Mouse (Mus musculus): Measurements from ENCODE around the gene Ctnnbl1. TPM values are rescaled to one million over a fixed set of nuclear protein-coding genes. Genes with fewer than 3 reads are reported as not detected.

Ctnnbl1 gene
- total RNA-seq, 2 experiments from 2014 or later: 32.8 to 39.3 TPM

DNA sequence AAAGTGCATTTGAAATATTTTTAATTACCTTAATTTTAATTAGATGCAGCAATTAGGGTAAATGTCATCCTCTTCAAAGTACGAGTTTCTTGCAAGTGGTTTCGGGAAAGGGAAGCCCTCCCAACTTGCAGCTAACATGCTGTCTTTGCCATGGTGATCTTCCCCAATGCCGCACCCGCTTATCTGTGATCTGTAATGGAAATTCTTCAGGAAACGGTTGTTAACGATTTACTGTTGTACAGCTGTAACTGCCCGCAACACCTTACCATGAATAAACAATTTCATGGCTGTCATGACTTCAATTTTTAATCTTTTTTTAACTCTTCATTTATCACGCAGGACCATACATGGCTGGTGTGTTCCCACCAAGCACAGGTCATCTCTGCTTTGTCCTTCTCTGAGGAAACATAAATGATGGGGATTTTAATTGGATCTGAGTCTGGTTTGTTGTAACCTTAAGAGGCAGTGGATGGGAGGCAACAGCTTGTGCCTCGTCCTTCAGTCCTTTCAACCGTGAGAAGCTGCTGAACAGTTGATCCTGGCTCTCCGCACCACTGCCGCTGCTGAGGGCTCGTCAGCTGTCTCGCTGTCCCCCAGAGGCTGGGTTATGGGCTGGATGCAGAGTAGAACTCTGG, 54.4 kb downstream of the Ctnnbl1 start:
- DNase-seq: peak; percentile 68
- intact Hi-C loops (cut with DNase I): no loop called here

DNA sequence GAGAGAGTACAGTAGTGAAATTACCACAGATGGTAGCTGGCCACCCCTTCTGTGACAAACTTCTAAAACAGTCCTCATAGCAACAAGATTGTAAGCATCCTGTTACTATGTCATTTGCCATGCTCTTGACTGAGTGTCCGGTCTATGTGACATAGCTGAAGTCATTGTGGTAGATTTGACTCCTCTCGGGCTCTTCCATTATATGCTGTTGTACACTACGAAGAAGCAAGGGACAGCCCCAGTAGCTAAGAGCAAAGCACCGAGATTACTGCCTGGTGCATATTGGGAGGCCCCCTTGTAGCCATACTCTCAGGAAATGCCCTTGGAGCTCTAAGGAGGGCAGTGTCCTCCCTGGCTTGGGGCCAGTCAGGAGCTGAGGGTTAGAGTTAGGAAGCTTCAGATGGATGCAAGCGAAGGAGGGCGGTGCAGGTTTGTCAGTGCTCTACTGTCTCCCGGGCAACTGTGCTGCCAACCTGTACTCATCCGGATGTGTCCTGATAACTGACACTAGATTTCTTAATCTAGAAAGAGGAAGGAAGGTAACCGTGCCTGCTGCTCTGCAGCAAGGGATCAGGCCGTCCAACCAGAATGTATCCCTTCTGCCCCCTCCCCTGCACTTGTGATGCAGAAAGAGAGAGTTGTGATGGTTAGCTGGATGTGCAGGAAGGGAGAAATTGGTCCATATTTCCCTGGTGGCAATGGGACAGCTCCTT, 55.8 kb downstream of the Ctnnbl1 start:
- no peak for DNase-seq
- intact Hi-C loops (cut with DNase I): no loop called here

DNA sequence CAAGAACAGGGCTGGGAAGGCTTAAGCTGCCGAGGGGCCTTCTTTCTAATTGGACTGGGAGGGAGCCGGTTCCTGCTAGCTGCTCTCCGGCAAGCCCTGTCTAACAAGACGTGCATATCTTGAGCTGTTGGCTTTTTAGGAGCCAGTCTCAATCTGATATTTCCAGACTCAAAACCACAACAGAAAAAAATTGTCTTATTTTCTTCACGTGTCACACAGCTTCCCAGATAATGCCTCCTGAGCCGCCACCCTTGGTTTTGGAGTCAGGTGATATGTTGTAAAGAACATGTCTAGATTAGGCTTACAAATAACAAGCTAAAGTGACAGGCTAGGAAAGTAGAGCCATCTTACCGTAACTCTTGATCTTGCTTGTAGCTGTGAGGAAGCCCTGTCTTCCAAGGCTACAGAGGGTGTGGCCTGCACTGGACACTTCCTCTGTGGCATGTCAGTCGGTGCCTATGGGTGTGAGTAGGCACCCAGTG, 56.7 kb downstream of the Ctnnbl1 start:
- intact Hi-C loops (cut with DNase I): no loop called here
- no peak for DNase-seq

DNA sequence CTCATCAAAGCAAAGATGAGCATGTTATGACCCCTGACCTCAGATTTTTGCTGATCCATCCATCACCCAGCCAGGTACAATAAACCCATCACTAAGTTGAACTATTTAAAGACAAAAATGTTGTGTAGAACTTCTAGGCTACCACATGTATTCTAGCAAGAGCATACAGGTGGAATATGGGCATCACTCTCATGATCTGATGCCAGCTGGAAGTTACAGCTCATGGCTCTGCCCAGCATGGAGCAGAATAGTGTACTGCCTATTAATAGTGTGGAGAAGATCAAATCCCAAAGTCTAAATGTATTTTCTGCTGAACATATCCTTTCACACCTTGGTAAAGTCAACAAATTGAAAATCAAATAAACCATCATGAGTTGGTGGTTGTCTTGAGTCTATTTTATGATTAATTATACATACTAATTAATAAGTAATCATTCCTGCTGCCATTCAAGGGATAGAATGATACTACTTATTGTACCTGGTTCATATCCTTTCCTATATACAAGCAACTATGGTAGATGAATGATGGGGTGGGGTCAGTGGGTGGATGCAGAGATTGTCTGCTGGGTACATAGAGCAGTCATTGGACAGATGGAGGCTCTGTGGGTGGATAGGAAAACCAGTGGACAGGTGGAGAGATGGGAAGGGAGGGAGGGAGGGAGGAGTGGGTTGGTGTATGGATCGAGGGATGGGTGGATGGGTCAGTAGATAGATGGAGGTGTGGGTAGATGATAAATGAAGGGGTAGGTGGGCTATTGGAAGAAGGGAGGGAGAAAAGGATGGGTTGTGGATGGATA, 58.6 kb downstream of the Ctnnbl1 start:
- DNase-seq: no peak
- intact Hi-C loops (cut with DNase I): no loop called here

DNA sequence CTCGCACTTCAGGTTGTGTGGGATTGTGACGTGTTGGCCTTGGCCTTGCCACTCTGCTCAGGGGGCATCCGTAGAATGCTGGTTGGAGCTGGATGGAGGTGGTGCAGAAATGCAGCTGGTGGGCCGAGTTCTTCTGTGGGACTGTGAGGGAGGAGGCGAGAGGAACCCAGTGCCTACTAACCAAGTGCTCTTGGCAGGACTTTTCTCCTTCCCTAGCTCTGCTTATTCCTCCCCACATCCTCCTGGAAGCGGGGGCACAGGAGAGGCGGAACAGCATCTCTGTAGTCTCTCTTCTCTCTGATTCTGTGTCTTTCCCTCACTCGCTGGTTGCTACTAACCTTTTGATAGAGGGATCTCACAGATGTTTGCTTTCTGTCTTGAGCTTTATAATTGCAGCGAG, 62.3 kb downstream of the Ctnnbl1 start:
- no peak for DNase-seq
- intact Hi-C loops (cut with DNase I): no loop called here

DNA sequence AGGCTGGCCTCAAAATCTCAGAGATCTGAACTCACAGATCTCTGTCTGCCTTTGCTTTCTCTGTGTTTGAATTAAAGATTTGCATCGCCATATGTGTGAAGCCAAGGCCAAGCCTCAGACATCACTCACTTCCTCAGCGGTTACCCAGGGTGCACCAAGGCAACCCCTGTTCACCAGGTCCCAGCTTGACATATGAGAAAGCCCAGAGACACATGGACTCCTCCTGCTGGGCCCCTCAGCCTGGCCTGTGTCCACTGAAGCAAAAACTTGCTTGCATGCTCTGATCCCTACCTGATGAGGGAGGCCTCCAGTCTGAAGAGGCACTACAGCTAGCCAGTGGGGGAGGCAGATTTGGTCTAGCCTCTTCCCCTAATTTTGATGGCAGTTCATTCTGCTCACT, 63.1 kb downstream of the Ctnnbl1 start:
- intact Hi-C loops (cut with DNase I): no loop called here
- DNase-seq: no peak

DNA sequence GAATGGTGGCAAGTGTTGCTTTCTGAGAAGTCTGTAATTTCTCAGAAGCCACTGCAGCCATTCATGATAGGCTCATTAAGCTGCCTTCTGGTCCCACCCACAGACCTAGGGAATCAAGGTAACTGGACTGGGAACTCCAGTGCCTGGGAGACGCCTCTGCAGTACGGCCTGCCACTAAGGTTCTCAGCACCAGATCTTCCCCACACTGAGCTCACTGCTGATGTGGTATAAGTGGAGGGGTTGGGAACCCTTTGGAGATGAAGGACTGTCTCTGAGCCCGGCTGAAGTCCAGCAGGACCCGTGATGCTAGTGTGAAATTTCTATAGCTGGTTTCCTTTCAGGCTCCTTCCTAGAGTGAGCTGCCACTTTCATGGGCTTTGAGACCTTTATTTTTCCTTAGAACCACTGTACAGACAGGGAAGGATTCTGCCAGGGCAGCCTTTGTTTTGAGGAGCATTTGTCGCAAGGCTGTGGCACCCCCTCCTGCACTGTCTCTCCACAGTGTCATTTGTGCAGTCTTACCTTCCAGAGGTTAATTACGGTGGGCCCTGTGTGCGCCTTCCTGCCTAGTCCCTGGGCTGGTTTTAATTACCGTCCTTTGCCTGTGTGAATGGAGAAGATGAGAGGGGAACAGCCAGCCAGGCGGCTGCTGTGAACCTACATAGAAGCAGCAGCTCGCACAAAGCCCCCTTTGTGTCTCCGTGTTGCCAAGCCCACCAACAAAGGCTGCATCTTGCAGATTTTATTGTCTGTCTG, 63.7 kb downstream of the Ctnnbl1 start:
- peak; percentile 57 for DNase-seq
- intact Hi-C loops (cut with DNase I): no loop called here

DNA sequence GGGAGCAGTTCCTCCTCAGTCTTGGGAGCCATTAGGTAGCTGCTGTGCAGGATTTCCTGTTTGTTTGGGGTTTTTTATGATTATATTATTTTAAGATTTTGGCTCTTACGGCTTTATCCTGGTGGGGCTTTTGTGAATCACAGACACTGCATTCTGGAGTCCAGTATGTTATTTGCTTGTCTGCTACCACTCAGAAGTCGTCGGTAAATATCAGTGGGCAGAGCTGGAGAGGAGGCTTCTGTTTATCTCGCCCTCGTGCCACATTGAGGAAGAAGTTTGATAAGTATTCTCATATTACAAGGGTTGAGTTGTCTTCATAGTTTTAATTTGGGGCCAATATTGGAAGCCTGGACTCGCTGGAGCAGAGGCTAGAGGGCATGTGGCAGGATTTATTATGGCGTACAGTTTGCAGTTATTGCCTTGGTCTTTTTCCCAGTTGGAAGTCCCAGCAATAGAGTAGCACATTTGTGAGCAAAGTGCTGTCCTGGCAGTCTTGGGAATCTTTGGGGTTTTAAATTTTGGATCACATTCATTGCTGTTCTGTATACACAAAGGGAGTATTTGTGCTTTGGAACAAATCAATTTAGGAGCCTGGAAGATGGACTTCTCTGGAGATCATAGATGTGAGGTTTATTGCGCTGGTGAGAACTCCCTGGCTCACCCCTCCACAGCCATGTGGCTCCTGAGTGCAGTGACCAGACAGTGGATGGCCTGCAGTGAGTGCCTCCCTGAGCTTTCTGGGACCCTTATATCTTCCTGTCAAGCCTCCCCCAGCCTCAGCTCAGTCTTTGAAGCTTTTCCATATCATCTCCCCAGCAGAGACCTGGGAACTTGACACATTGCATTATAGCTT, 64.5 kb downstream of the Ctnnbl1 start:
- intact Hi-C loops (cut with DNase I): no loop called here
- no peak for DNase-seq

DNA sequence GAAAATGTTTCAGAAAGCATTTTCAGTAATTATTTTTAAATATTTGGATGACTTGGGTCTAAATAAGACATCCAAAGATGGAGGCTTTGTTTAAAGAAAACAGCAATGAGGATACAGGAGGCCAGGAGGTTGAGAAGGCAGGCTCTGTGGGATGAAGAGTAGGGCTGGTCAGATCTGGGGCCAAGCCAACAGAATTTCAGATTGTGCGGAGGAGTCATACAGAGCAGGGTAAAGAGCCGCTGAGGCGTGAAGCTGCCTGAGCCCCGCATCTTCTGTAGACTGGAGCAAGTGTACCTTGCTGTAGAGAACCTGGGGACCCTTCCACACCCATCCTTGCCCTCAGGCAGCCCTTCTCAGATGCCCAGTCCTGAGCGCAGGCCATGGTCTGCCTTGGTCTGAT, 65.5 kb downstream of the Ctnnbl1 start:
- intact Hi-C loops (cut with DNase I): no loop called here
- DNase-seq: peak; percentile 59

DNA sequence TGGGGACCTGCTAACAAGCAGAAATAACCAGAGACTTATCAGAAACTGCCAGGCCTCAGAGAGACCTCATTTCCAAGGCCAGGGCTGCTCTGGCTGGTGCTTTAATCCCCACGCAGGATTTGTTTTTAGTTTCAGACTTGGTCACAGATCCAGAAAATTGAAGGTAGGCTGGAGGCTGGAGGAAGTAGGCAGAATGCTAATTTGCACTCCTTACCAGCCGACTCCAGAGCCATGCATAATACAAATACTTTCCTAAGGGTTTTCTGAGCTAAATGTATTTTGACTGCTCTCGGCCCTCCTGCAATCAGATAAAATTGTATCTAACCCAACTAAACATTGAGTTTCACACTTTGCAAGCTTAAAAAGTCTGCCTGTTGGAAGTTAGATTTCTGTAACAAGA, 67.2 kb downstream of the Ctnnbl1 start:
- DNase-seq: no peak
- intact Hi-C loops (cut with DNase I): no loop called here

DNA sequence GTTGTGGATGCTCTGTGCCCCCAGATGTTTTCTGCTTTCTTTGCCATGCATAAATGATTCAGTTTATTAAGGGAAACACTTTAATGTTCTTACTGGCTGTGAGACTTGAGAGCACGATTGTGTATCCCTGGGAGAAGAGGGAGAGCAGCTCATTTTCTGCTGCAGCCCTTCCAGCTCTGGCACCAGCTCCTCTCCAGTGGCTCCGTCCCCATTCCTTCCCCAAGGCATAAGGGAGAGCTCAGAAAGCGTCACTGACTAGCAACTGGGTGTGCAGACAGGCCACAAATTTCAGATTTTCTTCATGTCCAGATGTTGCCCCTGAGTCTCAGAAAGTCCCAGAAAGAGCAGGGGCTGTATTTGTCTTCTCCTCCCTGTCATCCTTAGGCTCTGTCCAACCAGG, 67.9 kb downstream of the Ctnnbl1 start:
- intact Hi-C loops (cut with DNase I): no loop called here
- no peak for DNase-seq

DNA sequence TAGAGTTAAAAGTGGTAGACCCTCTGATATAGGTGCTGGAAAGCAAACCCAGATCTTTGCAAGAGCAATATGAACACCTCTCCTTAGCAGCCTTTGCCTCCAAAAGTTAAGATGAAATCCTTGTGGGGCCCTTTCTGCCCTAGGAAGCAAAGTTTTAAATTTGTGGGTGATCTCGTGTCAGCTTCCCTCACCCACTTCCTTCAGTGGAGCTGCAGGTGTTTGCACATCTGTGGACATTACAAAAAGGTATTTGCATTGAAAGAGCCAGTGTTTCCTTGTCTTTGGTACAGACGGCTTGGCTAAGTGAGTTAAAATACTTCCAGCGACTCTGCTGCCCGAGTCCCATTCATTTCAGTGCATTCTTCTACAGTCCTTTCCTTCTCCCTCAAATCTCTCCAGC, 69.9 kb downstream of the Ctnnbl1 start:
- DNase-seq: no peak
- intact Hi-C loops (cut with DNase I): no loop called here

DNA sequence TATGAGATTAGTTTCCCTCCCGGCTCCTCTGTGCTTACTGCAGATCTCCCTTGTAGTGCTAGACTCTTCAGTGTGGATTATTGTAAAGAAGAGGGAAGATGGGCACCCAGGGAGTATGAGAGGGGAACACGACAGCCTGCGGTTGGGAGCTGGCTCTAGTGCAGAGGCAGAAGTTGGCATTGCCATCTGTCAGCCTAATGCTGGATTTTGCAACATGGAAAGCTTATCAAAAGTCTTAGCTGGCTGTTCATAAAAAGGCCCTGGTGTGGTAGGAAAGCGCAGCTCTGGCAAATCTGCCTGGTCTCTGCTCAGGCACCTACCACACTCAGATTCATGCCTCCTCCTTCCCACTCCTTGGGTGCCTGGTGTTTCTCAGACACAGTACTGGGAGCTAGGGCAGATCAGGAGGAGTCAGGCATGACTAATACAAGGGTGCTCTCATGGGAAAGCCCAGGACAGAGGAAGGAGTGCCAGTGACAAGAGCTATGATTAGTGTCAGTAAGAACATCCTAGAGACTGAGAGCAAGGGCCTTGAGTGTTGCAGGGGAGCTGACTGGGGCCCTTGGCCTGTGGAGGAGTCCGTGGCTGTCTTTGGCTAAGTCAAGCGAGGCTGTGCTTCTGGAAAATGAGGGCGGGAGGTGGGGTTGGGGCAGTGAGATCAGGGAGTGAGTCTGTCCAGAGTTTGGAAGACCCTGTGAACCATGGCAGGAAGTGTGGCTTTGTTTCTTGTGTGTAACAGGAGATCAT, 70.6 kb downstream of the Ctnnbl1 start:
- intact Hi-C loops (cut with DNase I): no loop called here
- no peak for DNase-seq

DNA sequence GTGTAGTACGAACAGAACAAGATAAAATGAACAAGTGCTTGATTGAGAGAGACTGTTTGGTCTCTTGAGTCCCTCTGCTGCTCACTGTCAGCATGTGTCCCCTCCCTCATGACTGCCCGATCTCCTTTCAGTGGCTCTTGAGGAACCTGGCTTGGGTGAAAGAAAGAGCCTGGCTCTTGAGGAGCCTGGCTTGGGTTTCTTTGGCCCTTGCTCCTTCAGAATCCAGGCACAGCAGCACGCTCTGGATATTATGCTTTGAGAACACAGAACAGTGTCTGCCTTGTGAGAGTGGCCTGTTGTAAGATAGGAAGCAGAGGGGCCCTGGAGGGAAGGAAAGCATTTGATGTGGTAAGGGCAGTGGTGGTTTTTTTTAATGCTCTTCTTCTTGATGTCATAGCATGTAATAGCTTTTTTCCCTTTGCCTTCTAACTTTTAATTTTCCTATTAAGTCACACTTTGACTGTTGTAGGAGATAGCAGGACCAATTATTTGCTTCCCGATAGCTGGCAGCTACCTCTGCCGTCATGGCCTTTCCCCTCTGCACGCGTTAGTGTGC, 71.2 kb downstream of the Ctnnbl1 start:
- intact Hi-C loops (cut with DNase I): no loop called here
- DNase-seq: no peak

DNA sequence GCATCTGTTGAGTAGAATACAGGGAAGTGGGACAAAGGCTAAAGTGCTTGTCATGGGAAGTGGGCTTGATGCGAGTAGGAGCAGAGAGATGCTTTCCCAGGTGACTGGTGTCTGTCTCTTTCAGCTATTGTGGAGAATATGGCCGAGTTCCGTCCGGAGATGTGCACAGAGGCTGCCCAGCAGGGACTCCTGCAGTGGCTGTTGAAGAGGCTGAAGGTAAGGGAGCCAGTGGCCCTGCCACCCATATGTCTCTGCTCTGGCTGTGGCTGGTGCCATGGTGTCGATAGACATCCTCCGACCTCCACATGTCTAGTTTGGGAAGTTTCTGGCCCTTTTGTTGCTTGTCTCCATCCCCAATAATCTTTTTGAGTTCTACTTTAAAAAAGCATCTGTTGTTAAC, 72.1 kb downstream of the Ctnnbl1 start:
- intact Hi-C loops (cut with DNase I): no loop called here
- DNase-seq: no peak

DNA sequence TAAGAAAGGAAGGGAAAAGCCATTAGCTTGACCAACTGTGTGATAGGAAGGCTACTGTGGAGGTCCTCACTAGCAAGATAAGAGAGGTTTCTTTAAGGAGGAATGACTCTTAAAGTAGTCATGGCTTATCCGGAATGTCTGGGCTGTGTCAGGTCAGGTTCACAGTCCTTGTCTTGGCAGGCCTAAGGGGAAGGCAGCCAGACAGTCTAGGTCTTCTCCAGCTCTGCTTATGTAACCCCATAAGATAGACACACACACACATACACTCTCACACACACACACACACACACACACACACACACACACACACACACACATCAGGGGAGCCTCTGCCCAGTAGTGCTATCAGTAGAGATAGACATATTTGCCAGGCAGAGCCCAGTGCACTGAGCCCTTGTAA, 73.5 kb downstream of the Ctnnbl1 start:
- intact Hi-C loops (cut with DNase I): no loop called here
- no peak for DNase-seq

DNA sequence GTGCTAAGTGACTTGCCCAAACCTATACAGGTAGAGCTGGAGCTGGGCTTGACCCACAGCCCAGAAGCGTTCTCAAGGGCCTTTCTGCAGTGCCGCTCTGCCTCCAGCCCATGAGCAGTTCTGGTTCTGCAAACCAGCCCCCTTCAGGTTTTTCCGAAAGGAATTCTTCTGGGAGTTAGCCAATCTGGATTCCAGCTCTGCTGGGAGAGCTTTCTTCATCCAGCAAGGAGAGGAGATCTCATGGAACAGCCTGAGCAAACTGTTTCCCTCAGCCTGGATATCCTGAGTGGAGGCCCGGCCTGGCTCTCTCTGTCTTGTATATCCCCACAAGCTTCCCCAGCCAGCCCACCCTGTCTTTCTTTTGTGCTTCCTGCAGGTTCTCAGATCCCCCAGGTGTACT, 75.9 kb downstream of the Ctnnbl1 start:
- no peak for DNase-seq

DNA sequence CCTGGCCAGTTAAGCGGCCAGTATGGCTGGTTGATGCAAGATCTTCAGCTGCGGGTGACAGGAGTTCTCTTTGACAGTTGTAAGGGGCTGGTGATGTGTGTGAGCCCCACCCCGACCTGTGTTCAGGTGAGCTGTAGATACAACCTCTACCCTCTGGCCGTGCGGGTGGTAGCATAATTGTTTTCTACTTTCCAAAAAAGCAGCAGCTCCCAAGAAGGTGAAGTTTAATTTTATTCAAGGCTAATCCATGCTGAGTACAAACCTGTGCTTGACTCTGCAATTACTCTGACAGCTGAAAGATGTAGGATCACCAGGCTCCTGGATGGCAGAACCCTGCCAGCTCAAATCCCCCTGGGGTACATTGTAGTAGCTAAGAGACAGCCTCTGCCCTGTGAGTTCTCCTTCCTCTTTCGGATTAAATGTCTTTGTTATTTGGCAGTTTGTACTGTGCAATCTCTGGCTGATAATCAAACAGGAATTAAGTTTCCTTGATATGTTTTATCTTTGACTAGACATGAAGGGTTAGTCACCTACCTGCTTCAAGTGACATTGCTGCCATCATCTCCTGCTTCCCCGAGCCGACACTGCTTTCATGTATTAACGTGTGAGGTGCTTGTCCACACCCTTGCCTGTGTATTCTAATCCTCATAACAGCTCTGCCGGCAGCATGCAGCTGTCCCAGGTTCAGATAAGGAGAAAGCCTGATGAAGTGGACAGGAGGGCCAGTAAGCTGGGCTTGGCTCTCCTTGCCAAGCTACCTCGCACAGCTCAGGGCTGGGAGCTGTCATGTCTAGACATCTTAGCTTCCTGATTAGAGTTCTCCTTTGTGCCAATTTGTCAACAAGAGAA, 77.1 kb downstream of the Ctnnbl1 start:
- DNase-seq: no peak
- intact Hi-C loops (cut with DNase I): no loop called here

More for the DNA sequence above, 75.9 kb downstream of the Ctnnbl1 start:
- intact Hi-C loops (cut with DNase I): no loop called here
